Mouse (Mus musculus) liver, postnatal 0 days (tissue): ENCODE results near the gene 1110065P20Rik.

Experiments
- CTCF ChIP-seq: sonication (generic); IDR thresholded peaks from 2 replicates; pipeline ENCODE4 v1.5.1; 2016; ENCODE audit warnings: antibody characterized with exemption, low read depth
- EP300 ChIP-seq: IDR thresholded peaks from 2 replicates; pipeline ENCODE4 v1.6.1; 2016; ENCODE audit warnings: antibody characterized with exemption, low read depth, mild to moderate bottlenecking

DNA sequence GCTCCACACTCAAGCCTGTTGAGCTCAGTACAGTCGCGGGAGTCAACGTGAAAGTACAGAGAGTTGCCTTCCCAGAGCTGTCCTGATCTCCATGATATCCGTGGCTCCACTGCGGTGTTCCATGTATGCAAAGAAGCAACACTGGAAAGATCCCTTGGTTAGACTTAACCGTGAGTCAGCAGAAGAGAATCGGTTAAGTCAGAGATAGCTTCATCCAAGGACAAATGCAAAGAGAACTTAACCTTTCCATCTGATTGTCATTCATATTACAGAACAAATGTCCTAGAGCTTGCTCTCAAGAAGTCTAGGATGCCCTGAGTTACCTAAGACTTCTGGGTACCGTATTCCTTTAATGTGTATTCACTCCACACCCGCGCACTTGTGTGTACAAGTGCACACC lies 18.2 kb downstream of the 1110065P20Rik start:
- no peak for TF ChIP-seq EP300
- no peak for TF ChIP-seq CTCF
